Mouse (Mus musculus): ENCODE data around the gene Mxi1. TPM values are rescaled to one million over a fixed set of nuclear protein-coding genes. Genes with fewer than 3 reads are reported as not detected.

Gene Mxi1
- total and polyA plus RNA-seq, 3 experiments, result 29.0 to 60.9 TPM; not detected in 1

GRCm38 (mm10) chr19:53306706-53307105, 3.6 kb upstream of the Mxi1 start:
- no peaks in the 10 kb centered on the region; a peak in 1 of 4 replicates for H3K27me3 ChIP-seq (ENCODE audit: control insufficient read depth in 1 of 2, insufficient read depth in 2 of 2, low read length in 2 of 2)
- H3K9ac ChIP-seq (ENCODE audit: control insufficient read depth, low read depth, low read length, poor library complexity, severe bottlenecking), result no peak overlapping the region
- H3K9me3 ChIP-seq (replicated peaks; ENCODE audit: insufficient read depth, low read length), result no peaks in the 10 kb centered on the region
- peaks cover 9% of the 10 kb centered on the region for H3K79me2 ChIP-seq (ENCODE audit: control insufficient read depth, insufficient read depth, low read length, poor library complexity)
- H3K36me3 ChIP-seq (ENCODE audit: control insufficient read depth in 1 of 2, insufficient read depth in 2 of 2, low read length in 2 of 2), result peaks cover 0 to 3% of the 10 kb centered on the region in 2 experiments; a peak in 1 of 4 replicates
- H3K4me1 ChIP-seq (ENCODE audit: control insufficient read depth in 1 of 2, insufficient read depth in 2 of 2, low read length in 2 of 2), result peaks cover 1 to 4% of the 10 kb centered on the region in 2 experiments; a peak in 3 of 4 replicates
- H3K4me3 ChIP-seq (ENCODE audit: control insufficient read depth in 1 of 2, insufficient read depth in 1 of 2, low read depth in 2 of 2, low read length in 2 of 2), result no peak overlapping the region
- DNase-seq (ENCODE audit: low read depth, low spot score), result no peak
- H3K27ac ChIP-seq (ENCODE audit: control insufficient read depth, low read depth, low read length), result no peak overlapping the region
- TF ChIP-seq CTCF (IDR thresholded peaks at IDR 0.05 in 2 of 3, conservative IDR thresholded peaks at IDR 0.05 in 1 of 3; ENCODE audit: control insufficient read depth in 1 of 3, insufficient read depth in 1 of 3, low read depth in 2 of 3, low read length in 3 of 3, poor library complexity in 1 of 3, severe bottlenecking in 1 of 3) (no peak), KAT2A (conservative IDR thresholded peaks at IDR 0.05; ENCODE audit: low read depth, low read length) (no peak), SMC3 (IDR thresholded peaks at IDR 0.05; ENCODE audit: low read depth, low read length) (no peak), GABPA (IDR thresholded peaks at IDR 0.05; ENCODE audit: low read depth, low read length) (no peak), ELF1 (IDR thresholded peaks at IDR 0.05; ENCODE audit: low read depth, low read length) (no peak), RAD21 (IDR thresholded peaks at IDR 0.05; ENCODE audit: low read depth, low read length) (no peak)

- Histone ChIP-seq H3K27ac (ENCODE audit: control insufficient read depth, low read depth, low read length) (no peak overlapping the region), H3K9ac (ENCODE audit: control insufficient read depth, low read depth, low read length, poor library complexity, severe bottlenecking) (no peak overlapping the region), H3K36me3 (ENCODE audit: control insufficient read depth in 1 of 2, insufficient read depth in 2 of 2, low read length in 2 of 2) (peaks cover 0 to 3% of the 10 kb centered on the region in 2 experiments; a peak in 1 of 4 replicates), H3K79me2 (ENCODE audit: control insufficient read depth, insufficient read depth, low read length, poor library complexity) (peaks cover 10% of the 10 kb centered on the region), H3K27me3 (ENCODE audit: control insufficient read depth in 1 of 2, insufficient read depth in 2 of 2, low read length in 2 of 2) (no peaks in the 10 kb centered on the region; a peak in 1 of 4 replicates), H3K9me3 (replicated peaks; ENCODE audit: insufficient read depth, low read length) (no peaks in the 10 kb centered on the region), H3K4me3 (ENCODE audit: control insufficient read depth in 1 of 2, insufficient read depth in 1 of 2, low read depth in 2 of 2, low read length in 2 of 2) (no peak overlapping the region), H3K4me1 (ENCODE audit: control insufficient read depth in 1 of 2, insufficient read depth in 2 of 2, low read length in 2 of 2) (peaks cover 1 to 4% of the 10 kb centered on the region in 2 experiments; a peak in 3 of 4 replicates)
- no peak for DNase-seq (ENCODE audit: low read depth, low spot score)
- TF ChIP-seq ZKSCAN1 (IDR thresholded peaks at IDR 0.05; ENCODE audit: low read depth, low read length) (no peak), USF2 (IDR thresholded peaks at IDR 0.05; ENCODE audit: borderline replicate concordance in 1 of 2, insufficient read depth in 1 of 2, low read depth in 1 of 2, low read length in 2 of 2) (no peak), POLR2AphosphoS5 (IDR thresholded peaks at IDR 0.05; ENCODE audit: borderline replicate concordance, low read depth, low read length) (no peak), ZMIZ1 (IDR thresholded peaks at IDR 0.05; ENCODE audit: low read depth, low read length) (no peak), POLR2A (IDR thresholded peaks at IDR 0.05; ENCODE audit: control insufficient read depth in 1 of 2, insufficient read depth in 1 of 2, low read depth in 1 of 2, low read length in 2 of 2, poor library complexity in 1 of 2) (no peak), MAZ (IDR thresholded peaks at IDR 0.05; ENCODE audit: low read depth, low read length) (no peak), GABPA (IDR thresholded peaks at IDR 0.05; ENCODE audit: low read depth, low read length) (no peak), MAFK (IDR thresholded peaks at IDR 0.05; ENCODE audit: borderline replicate concordance, low read depth, low read length) (no peak), ZC3H11A (IDR thresholded peaks at IDR 0.05; ENCODE audit: low read depth, low read length) (no peak), NRF1 (IDR thresholded peaks at IDR 0.05; ENCODE audit: insufficient read depth, low read depth, low read length, poor library complexity, severe bottlenecking) (no peak), KAT2A (conservative IDR thresholded peaks at IDR 0.05; ENCODE audit: low read depth, low read length) (no peak), ELF1 (IDR thresholded peaks at IDR 0.05; ENCODE audit: low read depth, low read length) (no peak), RCOR1 (IDR thresholded peaks at IDR 0.05; ENCODE audit: low read depth, low read length) (no peak), GATA1 (IDR thresholded peaks at IDR 0.05; ENCODE audit: low read depth, low read length) (no peak), POLR2AphosphoS2 (IDR thresholded peaks at IDR 0.05; ENCODE audit: low read length) (no peak)
These were observed 3.1 kb upstream of the Mxi1 start for GRCm38 (mm10) chr19:53307219-53307618.
